Mouse (Mus musculus): ENCODE data around the gene Pdk2.

The Pdk2 gene

DNA sequence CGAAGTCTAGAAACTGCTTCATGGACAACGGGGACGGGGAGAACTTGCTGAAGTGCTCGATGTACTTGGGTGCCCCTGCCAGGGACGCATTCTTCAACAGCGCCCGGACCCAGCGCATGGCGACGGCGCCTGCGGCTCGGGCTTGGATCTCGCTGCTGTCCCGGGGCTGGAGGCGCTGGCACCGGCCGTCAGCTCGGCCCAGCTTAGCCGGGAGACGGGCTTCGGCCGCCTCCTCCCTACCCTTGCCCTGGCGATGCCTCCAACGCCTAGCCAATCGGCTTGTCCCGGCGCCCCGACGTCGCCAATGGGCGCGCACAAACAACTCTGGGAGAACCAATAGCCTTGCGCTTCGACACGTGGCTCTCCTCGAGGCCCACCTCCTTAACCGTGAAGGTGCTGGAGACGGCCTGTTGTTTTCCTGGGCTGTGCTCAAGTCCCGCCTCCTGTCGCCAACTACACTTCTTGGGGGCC is at the start of gene Pdk2:
Pdk2 (minus strand) TSS at position 216 of the 471 bp plus-strand sequence.
- DNase-seq (ENCODE audit: low read depth in 1 of 2, low spot score in 2 of 2): peak; percentile 80 to 84

DNA sequence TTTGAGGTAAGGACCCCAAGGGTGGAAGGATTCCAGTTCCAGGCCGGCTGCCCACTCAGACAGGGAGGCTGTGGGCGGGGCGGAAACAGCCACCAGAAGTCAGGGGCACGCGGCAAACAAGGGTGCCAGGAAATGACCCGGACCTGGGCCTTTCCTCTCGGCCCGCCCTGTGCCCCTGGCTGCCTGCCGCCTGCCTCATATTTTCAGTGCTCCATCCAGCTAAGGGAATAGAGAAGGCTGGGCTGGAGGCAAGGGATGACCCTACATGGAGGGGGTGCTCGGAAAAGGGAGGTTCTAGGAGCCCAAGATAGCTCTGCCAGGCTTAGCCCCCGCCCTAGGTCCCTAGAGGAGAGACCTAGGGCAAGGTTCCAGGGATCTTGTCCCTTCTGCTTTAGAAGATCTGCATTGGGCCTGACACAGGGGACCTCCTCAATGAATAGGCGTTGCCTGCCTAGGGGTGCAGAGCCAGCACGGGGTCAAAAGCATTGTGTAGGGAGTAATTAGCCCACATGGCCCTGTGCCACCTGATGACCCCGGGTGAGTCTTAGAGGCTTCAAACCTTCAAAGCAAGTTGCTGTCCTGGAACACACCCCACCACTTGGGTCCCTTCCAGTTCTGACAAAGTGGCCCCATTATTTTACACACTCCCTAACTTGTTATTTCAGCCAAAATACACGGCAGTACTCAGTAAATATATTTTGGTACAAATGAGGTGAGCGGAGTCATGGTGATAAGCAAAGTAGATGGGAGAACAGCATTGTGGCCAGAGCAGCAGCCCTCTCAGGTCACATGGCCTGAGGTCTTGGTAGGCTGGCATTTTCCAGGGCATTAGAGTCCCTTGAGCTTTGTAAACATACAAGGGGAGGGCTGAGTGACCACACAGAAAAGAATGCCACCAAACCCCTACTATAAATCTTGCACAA is 48.0 kb upstream of the Pdk2 start:
- no peak for DNase-seq (ENCODE audit: low read depth in 1 of 2, low spot score in 2 of 2)

DNA sequence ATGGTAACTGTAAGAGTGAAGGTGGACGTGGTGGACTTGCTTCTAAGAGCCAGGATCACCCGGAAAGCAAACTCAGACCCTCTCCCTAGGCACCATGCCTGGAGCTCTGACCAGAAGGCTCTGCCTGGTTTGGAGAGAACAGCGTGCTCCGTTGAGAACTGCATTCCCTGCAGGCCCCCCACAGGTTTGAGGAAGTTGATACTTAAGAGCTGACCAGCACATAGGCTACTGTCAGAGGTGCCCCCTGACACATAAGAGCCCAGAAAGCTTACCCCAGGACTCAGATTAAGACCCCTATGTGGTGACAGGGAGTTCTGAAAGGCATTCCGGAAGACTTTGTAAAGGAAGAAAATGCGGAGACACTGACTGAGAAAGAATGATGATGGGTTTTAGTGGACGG is 47.1 kb upstream of the Pdk2 start:
- DNase-seq (ENCODE audit: low read depth in 1 of 2, low spot score in 2 of 2): no peak

DNA sequence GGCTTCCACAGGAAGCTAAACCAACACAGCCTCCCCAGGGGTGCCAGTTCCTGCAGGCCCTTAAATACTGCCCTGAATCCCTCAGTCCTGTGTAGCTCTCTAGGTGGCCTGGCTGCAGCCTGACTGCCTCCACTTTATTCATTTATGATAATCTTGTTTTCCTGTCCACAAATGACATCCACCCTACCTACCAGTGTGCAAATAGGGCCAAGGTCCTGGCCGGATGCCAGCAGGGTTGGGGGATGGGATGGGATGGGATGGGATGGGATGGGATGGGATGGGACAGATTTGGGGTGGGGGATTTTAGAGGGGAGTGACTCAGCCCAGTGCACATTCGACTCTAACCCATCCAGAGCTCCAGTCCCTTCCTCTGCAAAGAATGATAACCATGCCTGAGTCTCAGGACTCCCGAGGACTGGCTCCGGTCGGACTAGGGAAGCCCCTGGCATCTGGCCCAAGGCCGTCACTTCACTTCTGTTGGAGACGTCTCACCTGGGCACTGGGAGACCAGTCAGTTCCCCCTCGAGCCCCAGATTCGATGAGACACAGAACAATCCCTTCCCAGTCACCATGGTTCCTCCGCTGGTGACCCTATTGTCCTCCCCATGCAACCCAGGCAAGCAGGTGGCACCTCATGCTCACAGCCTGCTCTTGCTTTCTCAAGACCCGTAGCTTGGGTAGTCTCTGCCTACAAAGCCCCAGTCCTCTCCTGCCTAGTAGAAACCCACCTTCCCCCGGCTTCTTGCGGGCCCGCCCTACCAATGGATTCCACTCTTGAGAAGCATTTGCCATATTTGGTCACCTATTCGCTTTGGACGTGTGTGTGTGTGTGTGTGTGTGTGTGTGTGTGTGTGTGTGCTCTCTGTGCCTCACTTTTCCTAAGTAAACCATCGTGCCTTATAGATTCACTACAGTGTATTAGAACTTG is 46.4 kb upstream of the Pdk2 start:
- DNase-seq (ENCODE audit: low read depth in 1 of 2, low spot score in 2 of 2): no peak

DNA sequence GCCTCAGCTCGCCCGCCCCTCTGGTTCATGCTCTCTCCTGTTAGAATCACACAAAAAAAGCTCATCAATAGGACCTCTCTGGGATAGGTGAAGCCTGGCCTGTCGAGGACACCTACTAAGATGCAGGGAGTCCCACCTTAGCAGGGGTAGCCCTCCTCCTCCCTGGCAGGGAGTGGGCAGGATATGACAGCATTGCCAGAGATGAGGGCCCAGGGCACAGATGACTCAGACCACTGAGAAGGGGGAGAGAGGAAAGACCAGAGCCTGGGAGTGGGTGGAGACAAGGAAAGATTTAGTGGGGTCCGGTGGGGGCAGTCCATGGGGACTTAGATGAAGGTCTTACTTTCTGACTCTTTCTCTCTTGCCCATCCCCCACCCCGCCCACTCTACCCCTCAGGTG is 45.1 kb upstream of the Pdk2 start:
- DNase-seq (ENCODE audit: low read depth in 1 of 2, low spot score in 2 of 2): no peak

DNA sequence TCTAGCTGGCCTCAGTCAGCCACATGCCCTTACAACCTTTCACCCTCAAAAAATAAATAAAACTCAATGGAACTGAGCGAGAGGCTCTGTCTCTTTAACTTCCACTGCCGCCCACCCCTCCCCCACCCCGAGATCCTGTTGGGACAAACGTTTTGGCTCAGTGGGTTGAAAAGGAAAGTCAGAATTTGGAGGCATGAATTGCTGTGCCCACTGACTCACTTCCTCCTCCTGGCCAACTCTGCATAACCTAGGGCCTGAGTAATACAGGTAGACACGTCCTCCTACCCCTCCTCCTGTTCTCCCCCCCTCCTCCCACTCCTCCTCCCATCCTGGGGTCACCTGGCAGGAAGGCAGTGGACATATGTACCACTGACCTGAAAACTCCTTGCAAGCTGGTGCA is 44.6 kb upstream of the Pdk2 start:
- no peak for DNase-seq (ENCODE audit: low read depth in 1 of 2, low spot score in 2 of 2)

DNA sequence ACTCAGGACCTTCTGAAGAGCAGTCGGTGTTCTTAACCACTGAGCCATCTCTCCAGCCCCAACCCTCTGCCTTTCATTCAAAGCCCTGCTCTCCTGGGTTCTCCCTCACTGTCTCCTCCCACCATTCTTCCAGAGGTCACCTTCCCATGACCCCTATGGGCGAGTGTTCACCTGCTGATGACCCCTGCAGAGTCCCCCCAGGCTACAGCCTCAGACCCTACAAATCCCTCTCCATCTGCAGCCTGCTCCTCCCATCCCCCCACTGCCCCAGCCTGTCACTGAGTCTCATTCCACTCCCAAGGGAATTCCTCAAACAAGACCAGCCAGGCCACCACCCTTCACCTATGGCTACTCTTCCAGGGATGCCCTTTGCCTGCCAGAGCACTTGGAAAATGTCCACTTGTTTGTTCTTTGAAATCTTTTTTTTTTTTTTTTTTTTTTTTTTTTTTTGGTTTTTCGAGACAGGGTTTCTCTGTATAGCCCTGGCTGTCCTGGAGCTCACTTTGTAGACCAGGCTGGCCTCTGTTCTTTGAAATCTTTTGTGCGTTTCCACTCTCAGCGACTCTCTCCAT is 43.7 kb upstream of the Pdk2 start:
- no peak for DNase-seq (ENCODE audit: low read depth in 1 of 2, low spot score in 2 of 2)

DNA sequence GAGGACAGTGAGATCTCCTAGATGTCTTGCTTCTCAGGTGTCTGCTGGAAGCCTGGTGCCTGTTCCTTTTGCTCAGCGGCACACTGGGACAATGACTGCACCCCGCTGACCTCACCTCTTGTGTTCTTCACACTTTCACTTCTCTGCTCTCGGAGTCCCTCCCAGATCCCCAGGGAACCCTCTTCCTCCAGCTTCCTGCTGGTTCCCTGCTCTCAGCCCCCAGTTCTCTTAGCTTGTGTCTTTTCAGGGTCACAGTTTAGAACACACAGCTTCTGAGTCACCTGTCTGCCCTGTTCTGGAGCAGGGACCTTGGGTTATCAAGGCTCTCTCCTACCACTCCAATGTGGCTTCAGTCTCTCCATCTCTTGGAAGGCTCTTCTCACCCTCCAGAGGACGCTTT is 43.0 kb upstream of the Pdk2 start:
- no peak for DNase-seq (ENCODE audit: low read depth in 1 of 2, low spot score in 2 of 2)

DNA sequence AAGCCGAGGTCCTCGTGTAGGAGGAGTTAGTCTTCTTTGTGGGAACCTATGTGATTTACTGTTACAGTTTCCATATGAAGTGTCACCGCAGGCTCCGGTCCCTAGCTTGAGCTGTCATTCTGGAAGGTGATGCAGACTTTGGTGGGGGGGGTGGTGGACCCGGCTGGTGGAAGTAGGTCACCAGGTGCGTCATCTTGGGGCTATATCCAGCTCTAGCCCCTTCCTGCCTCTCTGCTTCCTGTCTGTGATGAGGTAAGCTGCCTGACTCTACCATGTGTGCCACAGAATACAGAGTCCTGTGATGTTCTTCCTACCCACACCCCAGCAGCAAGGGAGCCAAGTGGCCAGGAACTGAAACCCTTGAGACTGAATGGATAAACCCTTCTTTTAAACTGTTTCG is 41.7 kb upstream of the Pdk2 start:
- DNase-seq (ENCODE audit: low read depth in 1 of 2, low spot score in 2 of 2): no peak

DNA sequence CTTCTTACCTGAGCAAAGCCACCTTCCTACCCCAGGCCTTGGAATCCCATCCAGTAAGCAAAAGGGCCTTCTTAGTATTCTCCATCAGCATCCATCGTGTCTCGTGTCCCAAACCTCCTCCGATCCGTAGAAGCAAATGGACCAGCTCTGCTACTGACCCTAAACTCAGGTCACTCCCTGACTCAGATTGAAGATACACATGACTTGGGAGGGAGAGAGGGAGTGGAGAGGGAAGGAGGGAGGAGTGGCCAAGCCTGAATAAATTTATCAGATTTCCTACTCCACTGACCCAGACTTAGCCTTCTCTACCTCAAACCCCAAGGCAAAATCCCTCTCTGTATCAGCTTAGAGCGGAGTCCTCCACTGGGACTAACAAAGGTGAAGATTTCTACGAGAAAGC is 39.6 kb upstream of the Pdk2 start:
- no peak for DNase-seq (ENCODE audit: low read depth in 1 of 2, low spot score in 2 of 2)

DNA sequence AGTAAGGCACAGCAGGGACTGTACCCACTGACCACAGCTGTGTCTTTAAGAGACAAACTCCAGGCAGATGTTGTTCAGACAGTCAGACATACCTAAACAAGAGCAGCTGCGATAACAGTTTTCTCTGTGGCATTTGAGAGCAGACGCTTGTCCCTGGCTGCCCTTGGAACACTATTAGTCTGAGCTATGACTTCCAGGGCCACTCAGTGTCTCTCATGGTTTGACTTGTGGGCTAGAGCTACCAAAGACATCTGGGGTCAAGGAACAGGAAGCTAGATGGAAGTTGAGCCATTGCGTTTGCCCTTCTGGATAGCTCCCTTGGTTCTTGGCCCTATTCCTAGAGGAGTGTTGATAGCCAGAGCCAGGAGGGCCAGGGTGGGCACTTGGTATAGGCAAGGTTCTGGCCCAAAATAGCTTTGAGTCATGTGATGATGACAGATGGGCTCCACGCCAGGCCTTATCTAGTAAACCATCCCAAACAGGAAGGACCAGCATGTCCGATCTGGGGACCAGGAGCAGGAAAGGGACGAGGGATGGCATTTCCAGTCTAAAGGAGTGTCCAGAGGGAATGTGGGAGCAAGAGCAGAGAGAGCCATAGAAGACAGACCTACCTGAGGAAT is 38.2 kb upstream of the Pdk2 start:
- DNase-seq (ENCODE audit: low read depth in 1 of 2, low spot score in 2 of 2): no peak

DNA sequence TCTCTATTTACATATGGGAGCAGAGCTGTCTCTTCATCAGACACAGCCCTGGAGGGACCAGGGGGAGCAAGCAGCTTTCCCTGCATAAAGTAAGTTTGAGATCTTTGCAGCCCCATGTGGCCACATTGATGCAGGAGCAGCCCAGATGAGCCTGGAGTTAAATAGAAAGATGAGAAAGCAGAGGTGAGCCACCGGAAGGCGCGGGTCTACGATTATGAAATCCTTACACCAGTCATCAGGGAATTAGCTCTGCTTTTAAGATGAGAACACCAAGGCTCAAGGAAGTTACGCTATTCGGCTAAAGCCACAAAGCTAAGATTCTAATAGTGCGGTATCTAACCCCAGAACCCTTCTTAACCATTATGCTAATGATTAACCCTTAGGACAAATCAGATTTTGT is 36.8 kb upstream of the Pdk2 start:
- DNase-seq (ENCODE audit: low read depth in 1 of 2, low spot score in 2 of 2): no peak

DNA sequence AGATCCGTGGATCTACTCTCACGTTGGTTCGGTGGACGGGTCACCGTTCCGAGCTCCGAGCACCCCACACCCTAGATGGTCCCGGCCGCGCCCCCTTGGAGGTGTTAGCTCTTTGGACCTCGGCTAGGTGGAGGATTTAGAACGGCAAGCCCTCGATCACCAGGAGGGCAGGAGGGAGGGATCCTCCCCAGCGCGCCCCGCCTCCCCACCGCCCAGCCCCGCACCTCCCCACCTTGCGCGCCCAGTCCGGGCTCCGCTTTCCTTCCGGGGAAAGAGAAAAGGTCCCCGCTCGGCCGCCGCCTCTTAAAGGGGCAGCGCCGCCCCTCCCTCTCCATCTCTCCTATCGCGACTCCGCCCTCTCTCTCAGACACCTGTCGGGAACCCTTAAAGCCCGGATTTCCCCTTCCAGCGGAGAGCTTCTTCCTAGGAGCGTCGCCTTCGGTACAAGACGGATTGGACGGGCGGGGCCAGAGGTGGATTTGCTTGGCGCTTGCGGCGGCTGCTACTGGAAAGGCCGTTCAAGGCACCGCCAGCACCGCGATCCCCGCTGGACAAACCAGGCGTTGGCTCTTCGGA is 35.5 kb upstream of the Pdk2 start, which contains the start of gene Itga3:
Itga3 (minus strand) TSS at position 266 of the 576 bp plus-strand sequence.
- DNase-seq (ENCODE audit: low read depth in 1 of 2, low spot score in 2 of 2): no peak

DNA sequence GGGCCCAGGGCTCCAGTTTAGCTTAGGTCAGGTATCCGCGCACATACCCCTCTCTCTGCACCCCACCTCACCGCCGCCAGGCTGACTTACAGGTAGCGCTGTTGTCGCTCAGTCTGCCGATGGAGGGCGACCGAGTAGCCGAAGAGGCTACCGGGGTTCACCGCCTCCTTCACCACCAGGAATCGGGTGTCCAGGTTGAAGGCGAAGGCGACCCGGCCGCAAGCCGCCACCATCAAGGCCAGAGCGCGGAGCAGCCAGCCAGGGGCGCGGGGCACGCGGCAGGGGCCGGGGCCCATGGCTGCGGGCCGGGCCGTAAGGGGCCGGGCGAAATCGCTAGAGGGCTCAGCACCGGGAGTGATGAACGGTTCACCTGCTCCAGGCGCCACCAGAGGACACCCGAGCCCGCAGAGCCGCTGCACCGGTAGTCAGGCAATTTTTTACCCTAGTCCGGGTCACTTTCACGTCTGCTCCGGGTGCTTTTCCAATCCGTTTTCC is 34.9 kb upstream of the Pdk2 start:
- DNase-seq (ENCODE audit: low read depth in 1 of 2, low spot score in 2 of 2): no peak

DNA sequence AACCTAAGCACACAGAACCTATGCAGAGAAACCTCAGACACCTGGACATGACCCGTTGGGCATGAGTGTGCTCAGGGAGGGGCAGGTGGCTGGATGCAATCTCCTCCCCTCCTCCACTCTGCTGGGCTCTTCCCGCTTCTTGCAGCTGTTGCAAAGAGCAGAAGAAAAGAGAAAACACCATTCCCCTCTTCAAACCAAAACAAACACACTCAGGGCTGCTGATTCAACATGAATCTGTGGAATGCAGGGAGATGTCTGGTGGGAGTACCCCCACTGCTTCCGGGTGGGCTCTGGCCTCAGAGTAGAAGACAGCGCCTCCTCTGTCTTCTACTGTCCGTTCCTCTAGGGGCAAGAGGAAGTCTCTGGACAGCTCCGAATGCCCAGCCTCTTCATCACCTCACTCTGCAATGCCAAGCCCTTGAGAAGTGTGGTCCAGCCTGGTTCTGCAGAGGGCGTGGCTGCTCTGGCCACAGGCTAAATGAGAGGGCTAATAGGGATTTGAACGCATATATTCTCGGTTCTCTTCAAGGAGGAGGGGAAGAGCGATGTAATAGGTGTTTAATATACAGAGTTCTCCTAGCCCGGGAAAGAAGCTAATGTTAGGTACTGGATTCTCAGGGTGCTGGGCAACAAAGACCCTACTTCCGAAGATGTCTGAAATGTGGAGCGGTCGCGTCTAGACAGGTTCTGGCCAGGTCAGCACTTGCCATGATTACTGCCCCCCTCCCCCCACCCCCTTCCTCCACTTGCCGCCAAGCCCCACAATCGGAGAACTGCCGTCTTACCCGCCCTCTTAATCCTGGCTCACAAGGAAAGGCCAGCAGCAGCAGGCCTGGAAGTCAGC is 34.3 kb upstream of the Pdk2 start:
- DNase-seq (ENCODE audit: low read depth in 1 of 2, low spot score in 2 of 2): no peak

DNA sequence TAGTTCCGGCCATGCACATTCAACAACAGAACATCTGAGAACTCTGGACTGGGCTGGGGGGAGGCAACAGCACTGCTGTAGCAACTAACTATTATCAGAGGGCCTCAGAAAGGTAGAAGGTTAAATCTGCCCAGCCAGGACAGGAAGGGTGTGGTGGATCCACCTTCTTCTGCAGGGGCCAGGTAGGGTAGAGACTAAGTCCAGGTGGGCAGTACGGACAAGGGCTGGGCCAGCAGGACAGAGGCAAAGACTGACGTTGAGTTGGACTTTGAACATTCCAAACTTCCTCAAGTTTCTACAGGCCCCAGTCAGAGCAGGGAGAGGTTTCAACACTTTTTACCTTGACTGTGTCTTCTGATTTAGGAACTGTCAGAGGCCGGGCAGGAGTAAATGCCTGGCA is 33.5 kb upstream of the Pdk2 start:
- DNase-seq (ENCODE audit: low read depth in 1 of 2, low spot score in 2 of 2): no peak

DNA sequence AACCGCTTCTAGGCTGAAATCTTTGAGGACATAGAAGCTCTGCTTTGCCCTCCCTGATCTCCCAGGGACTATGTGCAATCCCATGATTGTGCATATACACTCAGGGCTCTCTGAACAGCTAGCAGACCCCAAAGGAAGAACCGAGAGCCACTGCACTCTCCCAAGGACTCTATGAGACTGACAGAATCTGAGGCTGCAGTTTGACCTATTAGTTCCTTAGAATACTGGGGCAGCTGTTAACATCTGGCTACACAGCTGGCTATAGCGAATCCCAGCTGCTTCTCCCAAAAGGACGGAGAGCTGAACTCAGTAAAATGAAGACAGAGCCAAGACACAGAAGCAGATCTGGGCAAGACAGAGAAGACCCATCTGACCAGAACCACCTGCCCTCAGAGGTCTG is 32.7 kb upstream of the Pdk2 start:
- DNase-seq (ENCODE audit: low read depth in 1 of 2, low spot score in 2 of 2): no peak

DNA sequence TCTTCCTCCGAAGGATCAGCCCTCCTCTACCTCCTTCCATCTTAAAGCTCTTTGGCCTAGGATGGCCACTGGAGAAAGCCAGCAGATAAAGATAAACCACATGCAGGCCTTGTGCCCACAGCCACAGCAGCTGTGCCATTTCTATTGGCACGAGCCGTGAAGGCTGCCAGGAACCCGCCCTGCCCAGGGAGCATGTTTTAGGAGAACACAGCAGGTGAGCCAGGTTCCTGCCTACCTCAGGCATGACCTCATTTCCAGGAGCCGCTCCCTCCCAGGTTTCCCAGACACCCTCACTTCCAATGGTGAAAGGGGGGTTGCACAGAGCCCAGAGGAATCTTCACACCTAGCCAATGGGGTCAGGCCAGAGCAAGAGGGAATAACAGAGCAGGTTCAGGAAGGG is 31.6 kb upstream of the Pdk2 start:
- no peak for DNase-seq (ENCODE audit: low read depth in 1 of 2, low spot score in 2 of 2)

DNA sequence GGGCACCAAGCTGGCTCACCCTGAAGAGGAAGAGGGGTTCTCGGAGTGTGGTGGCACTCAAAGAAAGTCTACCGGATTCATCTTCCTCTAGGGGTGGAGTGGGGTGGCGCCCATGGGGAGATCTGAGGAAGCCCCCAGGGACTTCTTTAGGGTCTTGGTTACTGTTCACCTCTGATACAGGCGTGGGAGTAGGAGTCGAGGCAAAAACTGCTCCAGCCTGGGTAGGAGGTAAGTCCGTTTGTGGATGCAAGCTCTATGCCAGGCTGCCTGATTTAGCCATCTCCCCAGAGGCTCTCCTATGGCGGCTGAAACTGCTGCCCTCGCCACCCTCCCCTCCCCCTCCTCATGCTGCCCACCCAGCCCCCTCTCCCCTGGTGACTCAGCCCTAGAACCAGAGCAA is 31.0 kb upstream of the Pdk2 start:
- no peak for DNase-seq (ENCODE audit: low read depth in 1 of 2, low spot score in 2 of 2)

DNA sequence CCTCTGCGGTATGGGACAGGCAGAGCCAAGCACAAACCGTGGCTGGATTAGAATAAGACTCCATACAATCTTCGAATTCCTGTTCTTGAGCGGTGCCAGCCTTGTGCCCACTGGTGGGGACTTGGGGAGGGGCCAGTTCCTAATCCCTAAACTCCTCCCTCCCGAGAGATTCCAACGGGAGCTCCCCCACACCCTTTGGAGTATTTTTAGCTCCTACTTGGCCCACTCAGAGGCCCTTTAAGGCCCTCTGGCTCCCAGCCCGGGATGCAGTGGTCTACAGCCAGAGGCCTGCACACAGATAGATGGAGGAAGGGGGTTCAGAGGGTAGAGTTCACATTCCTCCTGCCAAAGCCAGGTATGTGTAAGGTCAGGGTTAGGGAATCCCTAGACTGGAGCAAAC is 30.1 kb upstream of the Pdk2 start:
- DNase-seq (ENCODE audit: low read depth in 1 of 2, low spot score in 2 of 2): no peak

Measured in monocyte, adult 2 months (primary cell).